Mouse (Mus musculus) liver, embryonic 11.5 days (tissue): ENCODE measurements around the gene Igsf10. TPM values are rescaled to one million over a fixed set of nuclear protein-coding genes. Genes with fewer than 3 reads are reported as not detected.
A peak's percentile ranks its signal among the peaks of the same experiment; 100 is the strongest.
"Not testable (repeated sequence)": the region's sequence is repeated elsewhere in the genome, so short reads cannot be mapped to it uniquely, and the experiment has no call there.

ENCODE experiments used
- ATAC-seq: fragments of 200-750 bp; cut with Nextera tagmentation; replicated peaks from 2 replicates; pipeline ENCODE4 v1.8.0; 2017; ENCODE audit warnings: moderate number of reproducible peaks, mild to moderate bottlenecking, moderate TSS enrichment, moderate library complexity; ENCODE audit not compliant: low FRiP score
- DNase-seq: peaks from one replicate; pipeline ENCODE4 v3.0.0-alpha.2; 2017; ENCODE audit warnings: low spot score
- H3K27ac ChIP-seq: fragments of 300-500 bp; sonication (generic); 2 replicates; pipeline ENCODE4 v1.5.1; 2014; ENCODE audit warnings: mild to moderate bottlenecking, low read depth, low read length, control low read depth
- H3K27me3 ChIP-seq: fragments of 300-500 bp; sonication (generic); replicated peaks from 2 replicates; pipeline ENCODE4 v1.6.1; 2014; ENCODE audit warnings: low read length, mixed read lengths; ENCODE audit not compliant: control insufficient read depth, insufficient read depth
- H3K36me3 ChIP-seq: fragments of 300-500 bp; sonication (generic); 2 replicates; pipeline ENCODE4 v1.6.1; 2014; ENCODE audit warnings: mild to moderate bottlenecking, low read length, moderate library complexity, mixed read lengths; ENCODE audit not compliant: control insufficient read depth, insufficient read depth
- H3K4me1 ChIP-seq: fragments of 300-500 bp; sonication (generic); replicated peaks from 2 replicates; pipeline ENCODE4 v1.6.1; 2014; ENCODE audit warnings: low read length, mixed read lengths; ENCODE audit not compliant: control insufficient read depth, insufficient read depth
- H3K4me2 ChIP-seq: fragments of 300-500 bp; sonication (generic); 2 replicates; pipeline ENCODE4 v1.6.1; 2014; ENCODE audit warnings: mild to moderate bottlenecking, control low read depth, moderate library complexity
- H3K4me3 ChIP-seq: fragments of 300-500 bp; sonication (generic); 2 replicates; pipeline ENCODE4 v1.5.1; 2014; ENCODE audit warnings: low read depth, low read length, control low read depth
- H3K9ac ChIP-seq: fragments of 300-500 bp; sonication (generic); 2 replicates; pipeline ENCODE4 v1.6.1; 2014; ENCODE audit warnings: low read depth, low read length, control low read depth
- H3K9me3 ChIP-seq: fragments of 300-500 bp; sonication (generic); 2 replicates; pipeline ENCODE4 v1.6.1; 2016; ENCODE audit warnings: low read length, inconsistent platforms, mixed read lengths; ENCODE audit not compliant: control insufficient read depth
- WGBS: fragments of 180-500 bp; shearing (Covaris S2); extraction: QIAGEN DNeasy Blood & Tissue Kit; methylation state at CpG from one replicate; pipeline ENCODE4 v1.1.7; 2014; 5-methylcytosine and 5-hydroxymethylcytosine counted together
- polyA plus RNA-seq: library from polyadenylated mRNA; unstranded; fragments of >200 nt; fragmentation: Nextera tagmentation; extraction: Ambion mirVana; gene quantifications from 2 replicates; pipeline ENCODE4 v1.2.1, GENCODE M21; 2014

The Igsf10 gene
- 1.1 and 1.2 TPM in 2 replicates for polyA plus RNA-seq

- Histone ChIP-seq H3K9me3 (no peaks in the 10 kb centered on the region), H3K36me3 (no peaks in the 10 kb centered on the region), H3K27ac (no peak within 1 kb of the TSS), H3K27me3 (no peaks in the 10 kb centered on the region), H3K4me3 (peak within 1 kb of the TSS; percentile 63), H3K9ac (peak within 1 kb of the TSS; percentile 62), H3K4me2 (peak within 1 kb of the TSS; percentile 80), H3K4me1 (no peaks in the 10 kb centered on the region)
- ATAC-seq = peak; percentile 75
- WGBS = 4% methylated on average over 23 of the region's 23 CpGs
- peak; percentile 79 for DNase-seq
Measured at GRCm38 (mm10) chr3:59344065-59344905, at the start of gene Igsf10. Gene Igsf10 (minus strand): TSS chr3:59344394.

DNA sequence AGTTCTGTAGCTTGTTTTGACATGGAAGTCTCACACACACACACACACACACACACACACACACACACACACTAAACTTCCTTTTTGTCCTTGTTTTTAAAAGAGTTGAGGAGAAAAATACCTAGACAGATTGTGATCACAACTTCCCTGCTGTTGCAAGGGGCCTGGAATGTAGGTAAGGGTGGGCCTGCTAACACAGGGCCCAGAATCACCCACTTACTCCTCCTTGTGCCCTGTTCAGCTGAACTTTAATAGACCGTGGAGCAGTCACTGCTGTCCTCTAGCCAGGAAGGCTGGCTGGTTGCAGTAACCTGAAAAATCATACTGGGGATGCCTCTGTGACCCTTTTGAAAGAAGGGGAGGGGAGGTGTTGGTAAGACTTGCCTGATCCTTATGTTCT, 41.4 kb upstream of the Igsf10 start:
- H3K4me1 ChIP-seq = no peaks in the 10 kb centered on the region
- H3K4me3 ChIP-seq = no peak overlapping the region
- no peaks in the 10 kb centered on the region for H3K27me3 ChIP-seq
- H3K27ac ChIP-seq = no peak overlapping the region
- DNase-seq (no peak), ATAC-seq (no peak)
- 68% methylated on average over 1 of the region's 1 CpGs for WGBS
- no peak overlapping the region for H3K9ac ChIP-seq
- no peaks in the 10 kb centered on the region for H3K9me3 ChIP-seq
- H3K4me2 ChIP-seq = no peak overlapping the region
- H3K36me3 ChIP-seq = no peaks in the 10 kb centered on the region

DNA sequence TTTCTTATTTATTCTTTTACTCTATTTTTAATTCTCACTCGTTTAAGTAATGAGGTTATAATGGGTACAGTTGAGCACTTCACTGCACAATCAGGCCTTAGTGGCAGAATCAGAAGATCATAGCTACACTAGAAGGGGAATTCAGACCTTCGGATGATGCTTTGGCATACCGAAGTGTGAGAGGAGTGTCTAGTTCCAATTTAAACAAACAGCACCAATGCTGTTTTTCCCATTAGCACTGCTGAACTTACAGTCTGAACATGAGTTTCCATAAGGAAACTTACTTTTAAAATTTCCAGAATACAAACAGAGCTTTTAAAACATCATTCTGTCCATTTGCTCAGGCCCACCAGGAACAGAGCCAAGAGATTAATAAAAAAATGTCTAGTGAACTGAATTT, 40.8 kb upstream of the Igsf10 start:
- DNase-seq (no peak), ATAC-seq (no peak)
- no peaks in the 10 kb centered on the region for H3K36me3 ChIP-seq
- no peaks in the 10 kb centered on the region for H3K27me3 ChIP-seq
- no peak overlapping the region for H3K27ac ChIP-seq
- no peak overlapping the region for H3K4me3 ChIP-seq
- H3K9me3 ChIP-seq = no peaks in the 10 kb centered on the region
- no peak overlapping the region for H3K9ac ChIP-seq
- 78% methylated on average over 3 of the region's 3 CpGs for WGBS
- H3K4me2 ChIP-seq = no peak overlapping the region
- H3K4me1 ChIP-seq = no peaks in the 10 kb centered on the region

- Histone ChIP-seq H3K9me3 (no peaks in the 10 kb centered on the region), H3K4me2 (no peak overlapping the region), H3K9ac (no peak overlapping the region), H3K4me1 (no peaks in the 10 kb centered on the region), H3K4me3 (no peak overlapping the region), H3K36me3 (no peaks in the 10 kb centered on the region), H3K27ac (no peak overlapping the region), H3K27me3 (no peaks in the 10 kb centered on the region)
- WGBS = 55% methylated on average over 2 of the region's 2 CpGs
- ATAC-seq (no peak), DNase-seq (no peak)
Measured at GRCm38 (mm10) chr3:59384321-59384720, 40.1 kb upstream of the Igsf10 start.

GRCm38 (mm10) chr3:59378791-59379190, 34.6 kb upstream of the Igsf10 start:
- H3K9ac ChIP-seq, H3K4me2 ChIP-seq, ATAC-seq, H3K27me3 ChIP-seq, DNase-seq, H3K27ac ChIP-seq, H3K4me3 ChIP-seq, H3K4me1 ChIP-seq, H3K9me3 ChIP-seq, H3K36me3 ChIP-seq: not testable (repeated sequence)
- 73% methylated on average over 1 of the region's 1 CpGs for WGBS

DNA sequence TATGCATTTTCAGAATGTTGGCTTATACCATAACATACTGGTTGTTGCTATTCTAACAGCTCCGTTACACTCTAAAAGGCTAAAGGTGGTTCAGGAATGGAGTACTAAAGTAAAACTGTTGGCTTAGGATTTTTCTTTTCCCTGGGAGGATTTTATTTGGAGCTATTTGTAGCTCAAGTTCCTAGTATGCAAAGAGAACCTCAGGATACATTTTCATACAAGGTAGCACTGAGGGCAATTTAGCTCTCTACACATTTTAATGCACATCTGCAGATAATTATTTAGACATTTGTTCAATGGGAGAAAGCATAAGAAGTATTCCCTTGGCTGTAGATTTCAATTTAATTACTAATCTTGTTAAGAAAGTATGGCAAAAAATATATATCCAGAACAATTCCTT, 17.7 kb upstream of the Igsf10 start:
- no peak overlapping the region for H3K4me2 ChIP-seq
- H3K9me3 ChIP-seq = no peaks in the 10 kb centered on the region
- no peak for DNase-seq
- 85% methylated on average over 1 of the region's 1 CpGs for WGBS
- H3K9ac ChIP-seq = no peak overlapping the region
- H3K27me3 ChIP-seq = no peaks in the 10 kb centered on the region
- no peak overlapping the region for H3K4me3 ChIP-seq
- no peaks in the 10 kb centered on the region for H3K36me3 ChIP-seq
- H3K4me1 ChIP-seq = no peaks in the 10 kb centered on the region
- ATAC-seq = no peak
- H3K27ac ChIP-seq = no peak overlapping the region

DNA sequence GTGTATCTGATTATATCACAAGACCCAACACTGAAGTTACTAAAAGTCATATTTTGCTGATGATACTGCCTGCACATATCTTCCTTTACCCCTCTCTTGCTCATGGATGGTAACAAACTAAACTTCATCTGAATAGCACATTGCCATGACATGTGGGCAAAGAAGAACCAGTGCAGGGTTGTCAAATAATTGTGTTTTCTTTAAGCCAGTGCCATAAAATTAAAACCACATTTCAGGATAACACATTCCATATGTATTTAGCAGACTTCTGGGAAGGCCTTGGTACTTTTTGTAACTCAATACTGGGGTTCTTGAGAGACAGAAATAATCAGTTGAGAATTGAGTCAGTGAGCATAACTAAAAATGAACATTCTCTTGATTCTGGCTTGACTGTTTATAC, 15.9 kb upstream of the Igsf10 start:
- Histone ChIP-seq H3K36me3 (no peaks in the 10 kb centered on the region), H3K27ac (no peak overlapping the region), H3K4me3 (no peak overlapping the region), H3K4me2 (no peak overlapping the region), H3K9me3 (no peaks in the 10 kb centered on the region), H3K4me1 (no peaks in the 10 kb centered on the region), H3K9ac (no peak overlapping the region), H3K27me3 (no peaks in the 10 kb centered on the region)
- no peak for ATAC-seq
- no peak for DNase-seq

- Histone ChIP-seq H3K4me1 (no peaks in the 10 kb centered on the region), H3K9me3 (no peaks in the 10 kb centered on the region), H3K4me3 (no peak overlapping the region), H3K4me2 (no peak overlapping the region), H3K36me3 (no peaks in the 10 kb centered on the region), H3K27ac (no peak overlapping the region), H3K27me3 (no peaks in the 10 kb centered on the region), H3K9ac (no peak overlapping the region)
- 86% methylated on average over 3 of the region's 3 CpGs for WGBS
- ATAC-seq = no peak
- no peak for DNase-seq
Measured at GRCm38 (mm10) chr3:59354156-59354555, 10.0 kb upstream of the Igsf10 start.

- H3K27ac ChIP-seq = no peak overlapping the region
- no peaks in the 10 kb centered on the region for H3K27me3 ChIP-seq
- ATAC-seq = no peak
- H3K9ac ChIP-seq = no peak overlapping the region
- H3K4me3 ChIP-seq = no peak overlapping the region
- no peak overlapping the region for H3K4me2 ChIP-seq
- H3K9me3 ChIP-seq = no peaks in the 10 kb centered on the region
- DNase-seq = no peak
- no peaks in the 10 kb centered on the region for H3K36me3 ChIP-seq
- H3K4me1 ChIP-seq = no peaks in the 10 kb centered on the region
Measured at GRCm38 (mm10) chr3:59351768-59352167, 7.6 kb upstream of the Igsf10 start.
